Mouse (Mus musculus): ENCODE measurements around the gene Unc5b. TPM values are rescaled to one million over a fixed set of nuclear protein-coding genes. Genes with fewer than 3 reads are reported as not detected.
A peak's percentile ranks its signal among the peaks of the same experiment; 100 is the strongest.
"Not testable (repeated sequence)": the region's sequence is repeated elsewhere in the genome, so short reads cannot be mapped to it uniquely, and the experiment has no call there.

Gene Unc5b
- polyA plus RNA-seq, 1 experiment from 2014 or later = 6.0 TPM

GRCm38 (mm10) chr10:60760377-60760776 lies 71.0 kb downstream of the Unc5b start:
- no peak overlapping the region for H3K4me3 ChIP-seq
- WGBS = 6% methylated on average over 14 of the region's 14 CpGs
- H3K4me1 ChIP-seq = 0 out of 2 replicates have a peak, but pooled peaks cover 3% of the 10 kb centered on the region
- H3K9me3 ChIP-seq = no peaks in the 10 kb centered on the region
- peak; percentile 91 for DNase-seq (ENCODE audit: low spot score)
- H3K36me3 ChIP-seq (replicated peaks) = peaks cover 12% of the 10 kb centered on the region
- no peaks in the 10 kb centered on the region for H3K27me3 ChIP-seq (replicated peaks; ENCODE audit: low read depth, poor library complexity, severe bottlenecking)
- H3K27ac ChIP-seq (replicated peaks) = no peak overlapping the region

DNA sequence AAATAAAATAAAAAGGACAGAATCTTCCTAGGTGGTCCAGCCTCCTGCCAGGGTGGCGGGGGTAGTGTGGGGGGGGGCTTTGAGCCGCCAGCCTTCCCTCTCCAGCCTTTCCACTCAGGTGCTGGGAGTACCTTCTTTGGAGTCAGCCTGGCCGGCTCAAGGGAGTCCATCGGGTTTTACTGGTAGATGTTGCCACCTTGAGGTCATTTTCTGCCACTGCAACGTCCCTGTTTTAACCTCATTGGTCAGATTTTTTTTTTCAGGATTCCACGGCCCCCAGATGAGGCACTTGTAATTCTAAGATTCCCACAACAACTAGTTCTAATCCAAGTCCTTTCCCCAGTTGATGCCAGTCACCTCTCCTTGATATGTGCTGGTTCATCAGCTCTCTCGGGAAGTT lies 74.4 kb downstream of the Unc5b start:
- H3K27me3 ChIP-seq (replicated peaks; ENCODE audit: low read depth, poor library complexity, severe bottlenecking) = no peaks in the 10 kb centered on the region
- no peaks in the 10 kb centered on the region for H3K36me3 ChIP-seq (replicated peaks)
- peak; percentile 72 for DNase-seq (ENCODE audit: low spot score)
- H3K27ac ChIP-seq (replicated peaks) = no peak overlapping the region
- no peaks in the 10 kb centered on the region for H3K9me3 ChIP-seq
- 6% methylated on average over 7 of the region's 7 CpGs for whole genome bisulfite sequencing
- no peak overlapping the region for H3K4me3 ChIP-seq
- H3K4me1 ChIP-seq = peaks cover 15% of the 10 kb centered on the region

DNA sequence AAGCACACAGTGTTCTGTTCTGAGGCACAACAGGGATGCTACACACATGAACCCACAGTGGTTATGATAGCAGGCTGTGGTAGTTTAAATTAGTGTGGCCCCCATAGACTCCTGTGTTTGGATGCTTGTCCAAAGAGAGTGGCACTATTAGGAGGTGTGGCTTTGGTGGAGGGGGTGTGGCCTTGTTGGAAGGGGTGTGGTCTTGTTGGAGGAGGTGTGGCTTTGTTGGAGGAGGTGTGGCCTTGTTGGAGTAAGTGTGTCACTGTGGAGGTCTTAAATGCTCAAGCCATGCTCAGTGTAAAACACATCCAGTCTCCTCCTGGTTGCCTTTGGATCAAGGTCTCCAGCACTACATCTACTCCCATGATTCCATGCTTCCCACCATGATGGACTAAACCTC lies 75.2 kb downstream of the Unc5b start:
- Histone ChIP-seq H3K4me3 (no peak overlapping the region), H3K27me3 (replicated peaks; ENCODE audit: low read depth, poor library complexity, severe bottlenecking) (no peaks in the 10 kb centered on the region), H3K36me3 (replicated peaks) (no peaks in the 10 kb centered on the region), H3K4me1 (peaks cover 23% of the 10 kb centered on the region), H3K9me3 (no peaks in the 10 kb centered on the region), H3K27ac (replicated peaks) (no peak overlapping the region)
- DNase-seq (ENCODE audit: low spot score) = no peak

DNA sequence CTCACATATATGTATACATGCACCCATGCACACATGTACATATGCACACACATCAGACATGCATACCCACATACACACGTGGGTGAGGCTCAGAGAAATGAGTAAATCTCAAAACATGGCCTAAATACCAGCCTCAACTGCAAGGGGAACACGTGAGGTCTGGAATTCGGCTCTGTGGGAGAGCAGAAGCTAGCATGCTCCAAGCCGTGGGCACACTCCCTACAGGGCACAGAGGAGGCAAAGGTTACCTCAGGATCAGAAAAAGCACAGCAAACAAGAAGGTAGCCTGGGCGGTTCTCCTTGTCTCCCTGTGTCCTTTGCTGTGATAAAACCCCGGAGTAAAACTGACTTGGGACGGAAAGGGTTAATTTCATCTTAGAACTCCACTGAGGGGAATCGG lies 77.4 kb downstream of the Unc5b start:
- Histone ChIP-seq H3K27ac (replicated peaks) (no peak overlapping the region), H3K4me1 (peaks cover 23% of the 10 kb centered on the region), H3K9me3 (no peaks in the 10 kb centered on the region), H3K4me3 (no peak overlapping the region), H3K36me3 (replicated peaks) (peaks cover 9% of the 10 kb centered on the region), H3K27me3 (replicated peaks; ENCODE audit: low read depth, poor library complexity, severe bottlenecking) (no peaks in the 10 kb centered on the region)
- DNase-seq (ENCODE audit: low spot score) = no peak
- WGBS = 81% methylated on average over 8 of the region's 8 CpGs

DNA sequence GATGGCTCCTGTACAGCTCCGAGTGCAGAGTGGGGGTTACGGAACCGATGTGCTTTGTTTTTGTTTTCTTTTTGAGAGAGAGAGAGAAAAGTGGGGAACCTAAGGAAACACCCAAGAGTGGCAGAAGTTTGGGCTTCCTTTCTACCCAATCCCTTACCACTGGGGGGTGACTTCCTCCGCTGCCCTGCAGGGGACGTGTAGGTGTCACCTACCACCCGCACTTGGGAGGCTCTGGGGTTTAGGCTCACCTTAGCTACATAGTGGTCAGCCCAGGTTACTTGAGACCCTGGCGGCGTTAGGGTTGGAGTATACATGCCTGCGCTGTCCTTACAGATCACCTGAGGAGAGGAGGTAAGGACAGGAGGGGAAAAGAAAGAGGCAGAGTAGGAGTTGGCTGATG lies 78.1 kb downstream of the Unc5b start:
- no peak for DNase-seq (ENCODE audit: low spot score)
- Histone ChIP-seq H3K9me3 (no peaks in the 10 kb centered on the region), H3K27me3 (replicated peaks; ENCODE audit: low read depth, poor library complexity, severe bottlenecking) (no peaks in the 10 kb centered on the region), H3K4me1 (peaks cover 23% of the 10 kb centered on the region), H3K36me3 (replicated peaks) (peaks cover 16% of the 10 kb centered on the region), H3K27ac (replicated peaks) (peak overlapping the region; percentile 90; the same call in 1 of the 2 replicates), H3K4me3 (peak overlapping the region; percentile 77)
- WGBS = 61% methylated on average over 9 of the region's 9 CpGs

DNA sequence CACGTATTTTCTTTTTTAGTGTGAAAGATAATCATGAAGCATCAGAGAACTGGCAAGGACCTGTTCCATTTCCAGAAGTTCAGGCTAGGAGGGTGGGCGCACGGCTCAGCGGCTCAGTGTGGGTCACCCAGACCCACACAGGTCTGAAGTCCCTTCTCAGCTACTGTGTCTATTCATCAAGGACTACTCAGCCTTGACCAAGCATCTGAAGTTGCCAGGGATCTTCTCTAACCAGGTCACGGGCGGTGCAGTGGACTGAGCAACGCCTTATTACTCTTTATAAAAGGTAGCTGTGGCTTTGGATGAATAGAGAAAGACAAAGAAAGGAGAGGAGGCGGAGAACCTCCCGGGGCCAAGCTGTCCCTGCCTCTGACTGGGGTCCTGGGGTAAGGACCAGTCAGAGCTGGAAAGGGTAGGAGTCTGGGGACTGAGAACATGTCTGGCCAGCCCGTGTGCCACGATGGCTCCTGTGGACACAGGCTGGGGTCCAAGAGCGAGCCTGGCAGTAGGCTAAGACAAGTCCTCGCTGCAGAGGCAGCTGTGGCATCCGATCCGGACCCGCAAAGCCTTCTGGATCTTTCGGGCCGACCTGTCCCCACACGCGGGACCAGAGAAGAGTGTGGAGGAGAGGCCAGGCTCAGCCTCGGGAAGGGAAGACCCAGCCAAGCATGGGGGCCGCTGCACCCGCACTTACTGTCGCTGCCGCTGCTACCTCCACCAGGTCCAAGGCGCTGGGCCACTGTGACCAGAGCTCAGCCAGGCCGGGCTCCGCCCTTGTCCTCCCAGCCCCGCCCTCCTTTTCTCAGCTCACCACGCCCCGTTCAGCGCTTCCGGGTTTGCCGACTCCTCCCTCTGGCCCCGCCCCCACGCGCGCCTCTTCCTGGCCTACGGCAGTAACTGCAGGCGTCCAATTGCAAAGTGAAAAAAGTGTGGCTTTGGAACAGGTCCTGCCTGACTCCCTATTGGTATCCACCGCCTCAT lies 79.1 kb downstream of the Unc5b start, which contains the start of gene Slc29a3:
Slc29a3 (minus strand) TSS at position 755 of the 981 bp plus-strand sequence.
- Histone ChIP-seq H3K27me3 (replicated peaks; ENCODE audit: low read depth, poor library complexity, severe bottlenecking) (no peaks in the 10 kb centered on the region), H3K27ac (replicated peaks) (peak within 1 kb of the TSS; percentile 90), H3K36me3 (replicated peaks) (peaks cover 16% of the 10 kb centered on the region), H3K4me3 (peak within 1 kb of the TSS; percentile 77), H3K9me3 (no peaks in the 10 kb centered on the region), H3K4me1 (peaks cover 23% of the 10 kb centered on the region)
- DNase-seq (ENCODE audit: low spot score) = peak; percentile 99
- 9% methylated on average over 41 of the region's 41 CpGs for WGBS

GRCm38 (mm10) chr10:60747667-60748212 lies 83.6 kb downstream of the Unc5b start:
- no peak for DNase-seq (ENCODE audit: low spot score)
- Histone ChIP-seq H3K4me1 (peaks cover 15% of the 10 kb centered on the region), H3K4me3 (no peak overlapping the region), H3K36me3 (replicated peaks) (peaks cover 16% of the 10 kb centered on the region), H3K27me3 (replicated peaks; ENCODE audit: low read depth, poor library complexity, severe bottlenecking) (no peaks in the 10 kb centered on the region), H3K27ac (replicated peaks) (no peak overlapping the region; the same call in 1 of the 2 replicates), H3K9me3 (no peaks in the 10 kb centered on the region)
- WGBS = 90% methylated on average over 6 of the region's 6 CpGs

GRCm38 (mm10) chr10:60746512-60746911 lies 84.9 kb downstream of the Unc5b start:
- Histone ChIP-seq H3K36me3 (replicated peaks) (peaks cover 24% of the 10 kb centered on the region), H3K4me1 (peaks cover 3% of the 10 kb centered on the region; the same call in 1 of the 2 replicates), H3K27me3 (replicated peaks; ENCODE audit: low read depth, poor library complexity, severe bottlenecking) (no peaks in the 10 kb centered on the region), H3K4me3 (no peak overlapping the region), H3K9me3 (no peaks in the 10 kb centered on the region), H3K27ac (replicated peaks) (no peak overlapping the region)
- DNase-seq (ENCODE audit: low spot score) = no peak
- WGBS = 87% methylated on average over 2 of the region's 2 CpGs

DNA sequence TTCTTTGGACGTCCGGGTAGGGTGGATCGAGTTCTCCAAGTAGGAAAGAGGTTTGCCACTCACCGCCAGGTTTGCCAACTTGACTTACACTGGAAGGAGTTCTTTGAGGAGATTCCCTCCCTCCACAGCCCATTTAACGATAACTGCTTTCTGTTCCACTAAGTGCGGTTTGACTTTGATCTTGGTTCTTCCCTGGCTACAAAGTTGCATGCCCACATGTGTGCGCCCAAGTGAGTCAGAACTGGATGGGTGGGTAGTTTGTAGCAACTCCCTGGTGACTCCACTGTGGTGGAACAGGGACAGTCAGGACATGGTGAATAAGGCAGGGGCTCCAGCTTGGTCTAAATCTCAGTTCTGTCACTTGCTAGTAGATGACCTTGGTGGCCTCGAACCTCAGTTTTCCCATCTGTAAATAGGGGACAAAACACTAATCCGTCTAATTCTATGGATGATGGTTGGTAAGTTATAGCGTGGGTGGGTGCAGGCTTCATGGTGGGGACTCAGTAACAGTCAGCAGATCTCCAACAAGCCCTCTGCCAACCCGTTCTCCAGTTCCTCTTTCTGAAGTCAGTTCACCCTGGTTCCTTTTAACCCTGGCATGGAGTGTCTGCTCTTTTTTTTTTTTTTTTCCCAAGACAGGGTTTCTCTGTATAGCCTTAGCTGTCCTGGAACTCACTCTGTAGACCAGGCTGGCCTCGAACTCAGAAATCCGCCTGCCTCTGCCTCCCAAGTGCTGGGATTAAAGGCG lies 86.7 kb downstream of the Unc5b start:
- DNase-seq (ENCODE audit: low spot score) = no peak
- Histone ChIP-seq H3K27me3 (replicated peaks; ENCODE audit: low read depth, poor library complexity, severe bottlenecking) (no peaks in the 10 kb centered on the region), H3K36me3 (replicated peaks) (peaks cover 17% of the 10 kb centered on the region; the same call in 1 of the 2 replicates), H3K9me3 (no peaks in the 10 kb centered on the region), H3K4me1 (no peaks in the 10 kb centered on the region; the same call in 1 of the 2 replicates), H3K4me3 (no peak overlapping the region), H3K27ac (replicated peaks) (no peak overlapping the region)
- 93% methylated on average over 14 of the region's 14 CpGs for WGBS

DNA sequence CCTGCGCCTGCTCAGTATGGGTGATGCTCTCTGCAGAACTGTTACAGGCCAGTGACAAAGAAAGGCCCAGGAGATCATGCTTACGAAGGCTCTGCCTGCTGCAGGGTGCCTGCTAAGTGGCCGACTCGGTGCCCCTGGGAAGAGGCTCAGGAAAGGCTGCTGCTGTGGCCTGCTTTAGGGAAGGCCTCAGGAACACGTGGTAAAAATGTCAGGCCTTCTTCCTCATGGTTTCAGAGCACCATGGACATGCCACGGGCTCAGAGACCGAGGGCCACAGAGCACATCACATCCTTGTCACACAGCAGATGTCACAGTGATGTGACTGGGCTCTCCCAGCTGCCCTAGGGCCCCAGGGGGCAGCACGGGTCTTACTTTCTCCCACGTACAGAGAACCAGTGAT lies 87.7 kb downstream of the Unc5b start:
- 69% methylated on average over 9 of the region's 9 CpGs for WGBS
- DNase-seq (ENCODE audit: low spot score) = no peak
- no peak overlapping the region for H3K27ac ChIP-seq (replicated peaks)

DNA sequence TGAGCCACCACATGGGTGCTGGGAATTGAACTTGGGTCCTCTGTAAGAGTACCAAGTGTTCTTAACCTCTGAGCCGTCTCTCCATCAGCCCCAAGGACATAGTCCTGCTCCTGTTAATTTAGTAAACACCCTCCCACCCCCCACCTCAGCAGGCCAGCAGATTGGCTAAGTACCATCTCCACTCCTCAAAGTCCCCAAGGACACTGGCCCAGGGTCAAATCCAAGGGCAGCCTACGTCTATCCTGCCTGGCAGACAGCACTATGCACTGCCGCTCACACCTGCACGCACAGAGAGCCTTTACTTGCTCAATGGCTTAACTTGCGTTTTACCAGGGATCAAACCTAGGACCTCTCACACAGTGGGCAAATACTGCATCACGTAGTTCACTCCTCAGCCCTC lies 88.4 kb downstream of the Unc5b start:
- Histone ChIP-seq H3K27ac (replicated peaks) (no peak overlapping the region), H3K4me3 (no peak overlapping the region), H3K36me3 (replicated peaks) (peaks cover 8% of the 10 kb centered on the region; the same call in 1 of the 2 replicates), H3K27me3 (replicated peaks; ENCODE audit: low read depth, poor library complexity, severe bottlenecking) (no peaks in the 10 kb centered on the region), H3K4me1 (no peaks in the 10 kb centered on the region; the same call in 1 of the 2 replicates), H3K9me3 (no peaks in the 10 kb centered on the region)
- DNase-seq (ENCODE audit: low spot score) = no peak
- WGBS = 83% methylated on average over 6 of the region's 6 CpGs

More for the DNA sequence above, 87.7 kb downstream of the Unc5b start:
- Histone ChIP-seq H3K36me3 (replicated peaks) (peaks cover 12% of the 10 kb centered on the region; the same call in 1 of the 2 replicates), H3K9me3 (no peaks in the 10 kb centered on the region), H3K4me3 (no peak overlapping the region), H3K27me3 (replicated peaks; ENCODE audit: low read depth, poor library complexity, severe bottlenecking) (no peaks in the 10 kb centered on the region), H3K4me1 (no peaks in the 10 kb centered on the region; the same call in 1 of the 2 replicates)

DNA sequence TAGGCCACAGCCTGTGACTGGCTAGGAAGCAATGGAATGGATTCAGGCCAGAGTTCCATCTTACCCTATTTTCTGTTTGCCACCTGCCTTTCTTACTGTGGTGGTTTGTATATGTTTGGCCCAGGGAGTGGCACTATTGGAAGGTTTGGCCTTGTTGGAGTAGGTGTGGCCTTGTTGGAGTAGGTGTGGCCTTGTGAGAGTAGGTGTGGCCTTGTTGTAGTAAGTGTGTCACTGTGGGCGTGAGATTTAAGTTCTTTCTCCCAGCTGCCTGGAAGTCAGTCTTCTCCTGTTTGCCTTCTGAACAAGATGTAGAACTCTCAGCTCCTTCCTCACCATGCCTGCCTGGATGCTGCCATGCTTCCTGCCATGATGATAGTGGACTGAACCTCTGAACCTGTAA lies 89.1 kb downstream of the Unc5b start:
- not testable (repeated sequence) for H3K36me3 ChIP-seq (replicated peaks); H3K27me3 ChIP-seq (replicated peaks; ENCODE audit: low read depth, poor library complexity, severe bottlenecking); H3K9me3 ChIP-seq; H3K27ac ChIP-seq (replicated peaks); DNase-seq (ENCODE audit: low spot score); H3K4me3 ChIP-seq; H3K4me1 ChIP-seq
- WGBS = 66% methylated on average over 1 of the region's 1 CpGs
